ENCODE assay signal across 8 mouse cellular contexts in genomic region chr2:18799265-18799965, GRCm38 (mm10).
DNase-seq lines count a peak whose midpoint lies in the region; ATAC-seq and TF ChIP-seq lines count a peak whose summit lies in the region.

No protein-coding gene starts in this region.

- peaks cover 20% of the 10 kb centered on the region for H3K4me1 ChIP-seq in embryonic facial prominence, embryonic 15.5 days
- peaks cover 22% of the 10 kb centered on the region for H3K4me1 ChIP-seq in neural tube, embryonic 12.5 days

- ATAC-seq in embryonic facial prominence, embryonic 15.5 days (ENCODE audit: insufficient number of reproducible peaks, low FRiP score, low TSS enrichment, low read depth): no peak
- ATAC-seq in inflammation-experienced regulatory T-cells, adult 6 months: peak; percentile 25
- ATAC-seq in neural tube, embryonic 12.5 days (ENCODE audit: low FRiP score, low read depth): peak; percentile 34

- no peak overlapping the region for H3K9ac ChIP-seq in embryonic facial prominence, embryonic 15.5 days
- H3K9ac ChIP-seq in neural tube, embryonic 12.5 days: peak overlapping the region; percentile 61

- intact Hi-C loops in left cerebral cortex, postnatal 36 days (cut with DNase I): loop anchor here (10.0 kb wide), 1 partner anchor 125 kb away; the partner anchor contains the start of genes Bmi1 and Commd3

- H3K9me3 ChIP-seq in embryonic facial prominence, embryonic 15.5 days (replicated peaks): no peaks in the 10 kb centered on the region
- H3K9me3 ChIP-seq in neural tube, embryonic 12.5 days: no peaks in the 10 kb centered on the region

- H3K4me2 ChIP-seq in embryonic facial prominence, embryonic 15.5 days (replicated peaks): peak overlapping the region; percentile 82
- H3K4me2 ChIP-seq in neural tube, embryonic 12.5 days (replicated peaks): peak overlapping the region; percentile 75

- H3K27me3 ChIP-seq in embryonic facial prominence, embryonic 15.5 days: peaks cover 52% of the 10 kb centered on the region
- peaks cover 10% of the 10 kb centered on the region; the same call in 1 of the 2 replicates for H3K27me3 ChIP-seq in neural tube, embryonic 12.5 days (replicated peaks)

- peak overlapping the region; percentile 88 for H3K27ac ChIP-seq in layer of hippocampus, adult 2 months
- H3K27ac ChIP-seq in embryonic facial prominence, embryonic 15.5 days (replicated peaks): no peak overlapping the region
- H3K27ac ChIP-seq in neural tube, embryonic 12.5 days: peak overlapping the region; percentile 75

- H3K4me3 ChIP-seq in layer of hippocampus, adult 2 months: peak overlapping the region; percentile 69
- peak overlapping the region; percentile 45 for H3K4me3 ChIP-seq in embryonic facial prominence, embryonic 15.5 days (replicated peaks)
- H3K4me3 ChIP-seq in neural tube, embryonic 12.5 days: peak overlapping the region; percentile 37

- 13% methylated on average over 17 of the region's 17 CpGs for WGBS in embryonic facial prominence, embryonic 15.5 days
- WGBS in neural tube, embryonic 12.5 days: 9% methylated on average over 17 of the region's 17 CpGs

- H3K36me3 ChIP-seq in embryonic facial prominence, embryonic 15.5 days: no peaks in the 10 kb centered on the region
- H3K36me3 ChIP-seq in neural tube, embryonic 12.5 days: no peaks in the 10 kb centered on the region

- DNase-seq in layer of hippocampus, adult 2 months (ENCODE audit: low spot score in 2 of 2): peak in 1 of 2 experiments; percentile 32
- DNase-seq in layer of hippocampus, postnatal 25 days (ENCODE audit: extremely low spot score in 1 of 2, low spot score in 1 of 2): no peak
- DNase-seq in left cerebral cortex, postnatal 36 days (ENCODE audit: low spot score in 2 of 2): no peak
- no peak for DNase-seq in adrenal gland, postnatal 14 days
- no peak for DNase-seq in gastrocnemius, adult 8-10 months (ENCODE audit: low spot score in 2 of 2)

- TF ChIP-seq CTCF in layer of hippocampus, adult 2 months (conservative IDR thresholded peaks at IDR 0.05): no peak
